Mouse (Mus musculus) hindbrain, postnatal 0 days (tissue): ENCODE data around the gene Ranbp17. TPM values are rescaled to one million over a fixed set of nuclear protein-coding genes. Genes with fewer than 3 reads are reported as not detected.

Experiments used
- ATAC-seq: fragments of 200-750 bp; cut with Nextera tagmentation; 2 replicates; pipeline ENCODE4 v1.8.0; 2017; ENCODE audit warnings: mild to moderate bottlenecking, moderate TSS enrichment, moderate library complexity
- DNase-seq: peaks from one replicate; pipeline ENCODE4 v3.0.0-alpha.2; 2015; ENCODE audit warnings: low spot score
- H3K27ac ChIP-seq: fragments of 300-500 bp; sonication (generic); 2 replicates; pipeline ENCODE4 v1.5.1; 2014; ENCODE audit warnings: mild to moderate bottlenecking
- H3K27me3 ChIP-seq: fragments of 300-500 bp; sonication (generic); 2 replicates; pipeline ENCODE4 v1.6.1; 2014; ENCODE audit warnings: low read length, mixed read lengths; ENCODE audit not compliant: insufficient read depth
- H3K36me3 ChIP-seq: fragments of 300-500 bp; sonication (generic); 2 replicates; pipeline ENCODE4 v1.6.1; 2014; ENCODE audit warnings: low read length, mixed read lengths; ENCODE audit not compliant: insufficient read depth
- H3K4me1 ChIP-seq: fragments of 300-500 bp; sonication (generic); 2 replicates; pipeline ENCODE4 v1.6.1; 2014; ENCODE audit warnings: antibody characterized with exemption, low read length, mixed read lengths; ENCODE audit not compliant: insufficient read depth
- H3K4me2 ChIP-seq: fragments of 300-500 bp; sonication (generic); 2 replicates; pipeline ENCODE4 v1.6.1; 2014; ENCODE audit warnings: low read depth, mild to moderate bottlenecking, low read length, moderate library complexity, mixed read lengths
- H3K4me3 ChIP-seq: fragments of 300-500 bp; sonication (generic); 2 replicates; pipeline ENCODE4 v1.5.1; 2014; ENCODE audit warnings: low read length
- H3K9ac ChIP-seq: fragments of 300-500 bp; sonication (generic); replicated peaks from 2 replicates; pipeline ENCODE4 v1.6.1; 2014; ENCODE audit warnings: mild to moderate bottlenecking, low read length, moderate library complexity, mixed read lengths
- H3K9me3 ChIP-seq: fragments of 300-500 bp; sonication (generic); 2 replicates; pipeline ENCODE4 v1.6.1; 2016; ENCODE audit warnings: low read length, mixed read lengths
- CTCF ChIP-seq: IDR thresholded peaks from 2 replicates; pipeline ENCODE4 v1.5.1; 2016; ENCODE audit warnings: antibody characterized with exemption, control low read depth, low read depth
- WGBS: fragments of 180-500 bp; shearing (Covaris S2); extraction: QIAGEN DNeasy Blood & Tissue Kit; methylation state at CpG from one replicate; pipeline ENCODE4 v1.1.7; 2014; 5-methylcytosine and 5-hydroxymethylcytosine counted together
- polyA plus RNA-seq: library from polyadenylated mRNA; unstranded; fragments of >200 nt; fragmentation: Nextera tagmentation; extraction: Ambion mirVana; gene quantifications from 2 replicates; pipeline ENCODE4 v1.2.1, GENCODE M21; 2015
- total RNA-seq: library from RNA; depleted of rRNA; stranded (reverse); fragments of >200 nt; gene quantifications from 2 replicates; pipeline ENCODE4 v1.2.3, GENCODE M21; 2014

Ranbp17 gene
- total and polyA plus RNA-seq, 2 experiments from 2014 or later, result 6.5 to 10.0 TPM

DNA sequence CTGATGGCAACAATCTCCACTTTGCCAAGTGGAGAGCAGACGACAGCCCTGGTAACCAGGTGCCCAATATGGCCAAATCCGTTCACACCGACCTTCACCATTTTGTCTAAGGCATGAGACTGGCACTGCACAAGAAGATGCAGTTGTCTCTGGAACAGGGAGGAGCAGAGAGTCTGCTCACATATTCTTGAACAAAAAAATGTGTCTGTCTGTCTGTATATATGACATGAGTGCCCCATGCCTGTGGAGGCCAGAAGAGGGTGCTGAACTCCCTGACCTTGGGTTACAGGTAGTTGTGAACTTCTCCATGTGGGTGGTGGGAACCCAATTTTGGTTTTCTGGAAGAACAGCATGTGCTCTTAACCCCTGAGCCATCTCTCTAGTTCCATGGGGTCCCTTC lies 236.9 kb downstream of the Ranbp17 start, which contains the start of gene Gm12117:
TSS of gene Gm12117 (minus strand) at position 101 of the 400 bp plus-strand sequence.
- no peak for TF ChIP-seq CTCF
- Histone ChIP-seq H3K4me3 (no peak within 1 kb of the TSS), H3K9me3 (no peaks in the 10 kb centered on the region), H3K27me3 (no peaks in the 10 kb centered on the region), H3K9ac (no peak within 1 kb of the TSS), H3K27ac (no peak within 1 kb of the TSS), H3K4me1 (no peaks in the 10 kb centered on the region), H3K36me3 (no peaks in the 10 kb centered on the region), H3K4me2 (no peak within 1 kb of the TSS)
- 99% methylated on average over 3 of the region's 3 CpGs for WGBS
- DNase-seq (no peak), ATAC-seq (no peak)

DNA sequence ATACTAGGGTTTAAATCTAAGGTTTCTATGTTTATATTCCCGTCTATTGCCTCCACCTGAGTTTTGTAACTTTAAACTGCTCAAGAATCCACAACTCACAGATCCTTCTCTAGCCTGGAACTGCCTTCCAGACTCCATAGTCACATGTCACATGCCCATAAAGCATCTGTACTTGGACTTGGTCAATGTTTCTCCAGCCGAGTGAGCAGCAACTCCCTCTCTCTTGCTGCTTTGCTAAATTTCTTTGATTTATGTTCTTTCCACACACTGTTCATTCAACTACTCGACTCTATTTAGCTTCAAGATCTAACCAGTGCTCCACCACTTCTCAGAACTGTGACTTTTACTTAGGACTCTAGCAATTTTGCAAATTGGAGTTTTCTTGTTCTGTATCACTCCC lies 238.7 kb downstream of the Ranbp17 start:
- Histone ChIP-seq H3K27me3 (no peaks in the 10 kb centered on the region), H3K9ac (no peak overlapping the region), H3K9me3 (no peaks in the 10 kb centered on the region), H3K4me1 (no peaks in the 10 kb centered on the region), H3K4me3 (no peak overlapping the region), H3K36me3 (no peaks in the 10 kb centered on the region), H3K27ac (no peak overlapping the region), H3K4me2 (no peak overlapping the region)
- DNase-seq, result no peak
- ATAC-seq, result no peak
- WGBS, result 83% methylated on average over 3 of the region's 3 CpGs
- no peak for TF ChIP-seq CTCF

DNA sequence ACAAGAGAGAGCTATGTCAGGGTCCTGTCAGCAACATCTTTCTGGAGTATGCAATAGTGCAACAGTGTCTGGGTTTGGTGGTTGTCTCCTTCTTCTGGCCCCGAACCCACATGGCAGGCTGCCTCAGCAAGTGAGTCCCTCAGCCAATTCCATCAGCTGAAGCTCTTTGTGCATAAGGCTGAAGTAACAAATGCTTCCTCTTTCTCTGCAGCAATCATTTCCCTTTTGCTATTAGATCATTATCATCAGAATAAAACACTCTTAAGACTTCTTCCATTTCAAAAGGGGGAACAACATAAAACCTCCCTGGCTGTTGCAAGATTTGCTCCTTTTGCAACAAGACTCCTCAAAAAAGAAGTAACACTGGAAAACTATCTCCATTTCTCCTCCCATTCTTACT lies 239.3 kb downstream of the Ranbp17 start:
- 90% methylated on average over 1 of the region's 1 CpGs for WGBS
- Histone ChIP-seq H3K9me3 (no peaks in the 10 kb centered on the region), H3K27me3 (no peaks in the 10 kb centered on the region), H3K27ac (no peak overlapping the region), H3K4me1 (no peaks in the 10 kb centered on the region), H3K9ac (no peak overlapping the region), H3K4me2 (no peak overlapping the region), H3K4me3 (no peak overlapping the region), H3K36me3 (no peaks in the 10 kb centered on the region)
- TF ChIP-seq CTCF, result no peak
- DNase-seq (no peak), ATAC-seq (no peak)

DNA sequence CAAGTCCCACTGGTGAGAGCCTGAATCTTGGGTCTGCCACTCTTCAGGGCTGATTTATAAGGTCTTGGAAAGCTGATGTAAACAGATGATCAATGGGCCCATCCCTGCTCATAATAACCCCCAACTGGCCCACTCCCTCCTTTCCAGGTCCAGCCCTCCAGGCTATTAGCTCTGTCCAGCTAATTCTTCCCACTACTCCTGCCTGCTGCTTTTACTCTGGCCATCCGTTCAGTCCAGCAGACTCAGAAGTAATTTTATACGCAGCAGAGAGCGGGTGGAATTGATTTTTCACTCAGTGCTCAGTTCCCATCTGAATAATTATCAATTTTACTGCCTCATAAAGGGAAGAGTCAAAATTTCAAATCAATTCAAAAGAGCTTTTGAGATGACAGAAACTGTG lies 273.3 kb downstream of the Ranbp17 start:
- TF ChIP-seq CTCF, result no peak
- Histone ChIP-seq H3K4me3 (no peak overlapping the region), H3K36me3 (no peaks in the 10 kb centered on the region), H3K4me2 (no peak overlapping the region), H3K27me3 (no peaks in the 10 kb centered on the region), H3K4me1 (no peaks in the 10 kb centered on the region), H3K9ac (no peak overlapping the region), H3K9me3 (no peaks in the 10 kb centered on the region), H3K27ac (no peak overlapping the region)
- ATAC-seq, result no peak
- DNase-seq, result no peak
- WGBS, result 63% methylated on average over 3 of the region's 3 CpGs

DNA sequence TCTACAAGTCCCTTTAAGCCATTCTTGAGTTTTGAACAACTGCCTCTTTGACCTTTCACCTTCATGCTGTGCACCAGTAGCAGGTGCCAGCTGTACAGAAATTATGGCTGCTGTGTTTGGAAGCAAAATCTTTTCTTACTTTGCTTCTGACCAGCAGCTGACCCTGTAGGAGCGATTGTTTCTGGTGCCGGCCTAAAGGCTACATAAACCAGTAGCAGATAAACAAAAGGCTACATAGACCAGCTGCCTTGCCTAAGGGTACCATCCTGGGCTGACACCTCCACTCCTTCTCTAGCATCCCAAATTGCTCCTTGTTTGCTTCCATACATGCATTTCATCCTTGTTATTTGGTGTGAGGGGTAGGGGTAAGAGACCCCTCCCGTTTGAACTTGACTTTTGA lies 279.4 kb downstream of the Ranbp17 start:
- Histone ChIP-seq H3K4me2 (no peak overlapping the region), H3K9me3 (no peaks in the 10 kb centered on the region), H3K9ac (no peak overlapping the region), H3K4me3 (no peak overlapping the region), H3K27ac (no peak overlapping the region), H3K27me3 (no peaks in the 10 kb centered on the region), H3K36me3 (no peaks in the 10 kb centered on the region), H3K4me1 (peaks cover 7% of the 10 kb centered on the region)
- whole genome bisulfite sequencing, result 21% methylated on average over 3 of the region's 3 CpGs
- ATAC-seq, result no peak
- no peak for TF ChIP-seq CTCF
- DNase-seq, result no peak

DNA sequence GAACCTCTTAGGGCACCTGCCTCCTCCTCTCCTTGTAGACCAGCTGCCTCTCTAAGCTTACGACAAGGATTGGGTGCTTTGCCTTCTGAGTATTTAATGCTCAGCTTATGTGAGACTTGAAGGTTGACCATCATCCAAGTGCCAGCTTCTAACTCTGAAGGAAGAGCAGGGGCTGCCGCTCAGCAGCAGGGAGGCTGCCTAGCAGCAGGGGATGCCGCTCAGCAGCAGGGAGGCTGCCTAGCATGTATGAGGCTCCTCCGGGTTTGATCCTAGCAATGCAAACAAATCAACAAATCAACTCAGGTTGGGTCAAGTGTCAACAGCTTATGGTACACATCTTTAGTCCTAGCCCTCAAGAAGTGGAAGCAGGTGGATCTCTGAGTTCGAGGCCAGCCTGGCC lies 281.5 kb downstream of the Ranbp17 start:
- no peak for TF ChIP-seq CTCF
- H3K4me1 ChIP-seq, result peaks cover 7% of the 10 kb centered on the region
- H3K36me3 ChIP-seq, result no peaks in the 10 kb centered on the region
- no peak overlapping the region for H3K27ac ChIP-seq
- no peak for DNase-seq
- H3K4me2 ChIP-seq, result no peak overlapping the region
- WGBS, result 72% methylated on average over 5 of the region's 5 CpGs
- ATAC-seq, result no peak
- H3K9me3 ChIP-seq, result no peaks in the 10 kb centered on the region
- no peak overlapping the region for H3K4me3 ChIP-seq
- H3K27me3 ChIP-seq, result no peaks in the 10 kb centered on the region
- H3K9ac ChIP-seq, result no peak overlapping the region

DNA sequence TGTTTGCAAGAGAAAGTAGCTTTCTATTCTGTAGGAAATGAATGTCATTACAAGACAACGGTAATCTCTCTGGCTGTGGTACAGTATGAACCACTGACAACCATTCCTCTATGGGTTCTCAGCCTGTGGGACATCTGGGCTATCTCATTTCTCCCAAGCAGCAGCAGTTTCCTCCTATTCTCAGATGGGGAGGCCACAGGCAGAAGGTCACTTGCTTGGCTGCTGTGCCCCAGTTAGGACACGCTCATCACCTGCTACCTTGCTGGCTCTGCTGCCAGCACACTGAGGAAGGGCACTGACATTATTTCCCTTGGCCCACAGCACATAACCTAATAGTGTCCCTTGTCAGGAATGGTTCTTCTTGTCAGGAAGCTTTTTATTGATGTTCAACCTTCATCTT lies 285.4 kb downstream of the Ranbp17 start:
- Histone ChIP-seq H3K9ac (no peak overlapping the region), H3K27me3 (no peaks in the 10 kb centered on the region), H3K4me2 (no peak overlapping the region), H3K4me1 (no peaks in the 10 kb centered on the region), H3K4me3 (no peak overlapping the region), H3K27ac (no peak overlapping the region), H3K36me3 (no peaks in the 10 kb centered on the region), H3K9me3 (no peaks in the 10 kb centered on the region)
- no peak for DNase-seq
- ATAC-seq, result no peak
- WGBS, result 98% methylated on average over 2 of the region's 2 CpGs
- no peak for TF ChIP-seq CTCF
